Comparison of ENCODE assay signal across 9 mouse cellular contexts in the genomic region with DNA sequence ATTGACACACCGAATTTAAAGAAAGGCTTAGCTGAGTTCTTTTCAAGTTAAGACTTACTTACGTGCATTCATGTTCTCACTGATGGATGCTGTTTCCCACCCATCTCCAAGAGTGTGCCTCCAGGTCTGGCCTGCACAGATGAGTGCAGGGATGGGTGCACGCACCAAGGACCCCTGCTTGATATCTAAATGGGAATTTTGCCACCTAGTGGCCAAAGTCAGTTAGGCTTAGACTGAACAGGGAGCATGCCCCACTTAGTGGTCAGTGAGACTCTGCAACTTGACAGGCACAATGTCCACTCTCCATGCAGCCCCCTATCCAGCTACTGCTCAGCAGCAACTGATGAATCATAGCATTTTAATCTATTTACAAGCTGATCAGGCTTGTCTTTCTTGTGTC. TPM values are rescaled to one million over a fixed set of nuclear protein-coding genes. Genes with fewer than 3 reads are reported as not detected.
DNase-seq lines count a peak whose midpoint lies in the region; ATAC-seq and TF ChIP-seq lines count a peak whose summit lies in the region.
"Had no signal": no experiment of that assay in that cellular context is flagged by ENCODE, and none has a peak within 500 bp of the region (broad histone marks: within the 10 kb centered on the region; RNA-seq: fewer than 3 reads in every experiment).

No protein-coding gene starts in this region.

- DNase-seq in layer of hippocampus, adult 2 months (ENCODE audit: low spot score in 2 of 2): no peak
- no peak for DNase-seq in layer of hippocampus, adult 11-12 months (ENCODE audit: low spot score)
- DNase-seq in MN1 (ENCODE audit: low spot score): peak; percentile 58
- DNase-seq in embryo, embryonic 11.5 days (ENCODE audit: low read depth, low spot score): peak; percentile 36
- peak; percentile 26 for DNase-seq in kidney, adult 2 months
- DNase-seq in thymus, postnatal 14 days: peak; percentile 59
- DNase-seq in cerebellum, adult 11-12 months: no peak

- H3K27ac ChIP-seq in layer of hippocampus, adult 2 months: no peak overlapping the region
- no peak overlapping the region for H3K27ac ChIP-seq in kidney, adult 2 months (ENCODE audit: insufficient read depth, low read depth, low read length)

- H3K36me3 ChIP-seq in kidney, adult 2 months (ENCODE audit: control insufficient read depth, insufficient read depth, low read length): no peaks in the 10 kb centered on the region

- no peaks in the 10 kb centered on the region for H3K4me1 ChIP-seq in kidney, adult 2 months (ENCODE audit: control insufficient read depth, insufficient read depth, low read length)

- TF ChIP-seq CTCF in layer of hippocampus, adult 2 months (conservative IDR thresholded peaks at IDR 0.05): peak; percentile 84
- peak; percentile 65 for TF ChIP-seq CTCF in kidney, adult 2 months (conservative IDR thresholded peaks at IDR 0.05; ENCODE audit: insufficient read depth, insufficient read length, low read depth, low read length)

- peak; percentile 75 for ATAC-seq in megakaryocyte-erythroid progenitor cell, adult 5-6 weeks (replicated peaks; ENCODE audit: low FRiP score, low TSS enrichment, poor library complexity, severe bottlenecking)

- no peak overlapping the region for H3K4me3 ChIP-seq in layer of hippocampus, adult 2 months
- H3K4me3 ChIP-seq in kidney, adult 2 months (ENCODE audit: insufficient read depth, low read depth, low read length): no peak overlapping the region

- no peaks in the 10 kb centered on the region for H3K27me3 ChIP-seq in kidney, adult 2 months (replicated peaks; ENCODE audit: control insufficient read depth, insufficient read depth, low read length)

- WGBS in kidney, adult 2 months: 51% methylated on average over 3 of the region's 3 CpGs

- no peak for TF ChIP-seq POLR2A in kidney, adult 2 months (IDR thresholded peaks at IDR 0.05; ENCODE audit: low read depth, low read length)

RNA-seq across cellular contexts. Expression of a gene that starts 47.8 kb away (rescaled TPM):
- total RNA-seq in layer of hippocampus, adult 2 months (2021): 100 to 1,000 TPM; 173 to 175 TPM
- 49.8 and 58.7 TPM in 2 replicates for polyA plus RNA-seq in kidney, adult 2 months (2012; rRNA removed)
- total RNA-seq in megakaryocyte-erythroid progenitor cell, adult 5-6 weeks (2014; fragmentation: Nextera tagmentation): 97.2 and 115 TPM in 2 replicates
- 142 and 171 TPM in 2 replicates for total RNA-seq in megakaryocyte-erythroid progenitor cell, adult 5-6 weeks (2017)

RNA-seq across cellular contexts. Expression of a gene that starts 48.1 kb away (rescaled TPM):
- not detected for total RNA-seq in layer of hippocampus, adult 2 months (2021)
- not detected in 2 replicates for polyA plus RNA-seq in kidney, adult 2 months (2012; rRNA removed)
- total RNA-seq in megakaryocyte-erythroid progenitor cell, adult 5-6 weeks (2014; fragmentation: Nextera tagmentation): not detected in 2 replicates
- total RNA-seq in megakaryocyte-erythroid progenitor cell, adult 5-6 weeks (2017): 18.6 TPM in 1 of 2 replicates, not detected in the other
- polyA plus RNA-seq: frontal cortex, adult 2 months had no signal

Comparison
In these comparisons a context has a peak if more than half of its experiments do, and no peak if none do; other contexts are left out.
1. DNase-seq: peak in MN1 (single experiment), embryo, embryonic 11.5 days (single experiment), kidney, adult 2 months (single experiment) and thymus, postnatal 14 days (single experiment); none in layer of hippocampus, adult 2 months (0 of 2), layer of hippocampus, adult 11-12 months (single experiment) and cerebellum, adult 11-12 months (single experiment).